Mouse (Mus musculus) left cerebral cortex, postnatal 25 days (tissue): ENCODE results near the gene Susd6. TPM values are rescaled to one million over a fixed set of nuclear protein-coding genes. Genes with fewer than 3 reads are reported as not detected.
A peak's percentile ranks its signal among the peaks of the same experiment; 100 is the strongest.

ENCODE experiments used
- DNase-seq, 2 experiments: peaks; one replicate each; pipeline ENCODE4 v3.0.0; 2022; ENCODE audit warnings: low spot score in 2 of 2, mixed read lengths in 1 of 2
- intact Hi-C: fragments of 180-260 bp; cut with DNase I; formaldehyde crosslinking; loops from one replicate; pipeline ENCODE4 v1.15.1; 2025
- total RNA-seq, 2 experiments: library from RNA; stranded (reverse); gene quantifications; 2 replicates each; pipeline ENCODE4 v1.2.3; 2021

The Susd6 gene
- total RNA-seq, 2 experiments from 2014 or later = 32.1 to 32.9 TPM

DNA sequence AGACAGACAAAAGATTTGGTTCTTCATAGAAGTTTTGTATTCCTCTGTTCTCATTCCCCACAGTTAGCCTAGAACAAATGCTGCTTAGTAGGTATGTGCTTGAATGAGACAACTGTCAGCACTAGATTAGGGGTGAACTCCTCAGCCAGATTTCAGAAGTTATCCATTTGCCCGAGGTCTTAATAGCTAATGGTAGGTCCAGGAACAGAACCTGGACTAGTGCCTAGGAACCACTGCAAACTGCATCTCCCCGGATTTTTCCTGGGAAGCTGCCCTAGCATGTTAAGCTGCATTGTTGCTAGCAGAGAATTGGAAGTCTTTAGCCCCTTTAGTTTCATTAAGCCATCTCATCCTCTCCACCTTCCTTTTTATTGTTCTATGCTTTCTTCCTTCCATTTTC lies 39.9 kb downstream of the Susd6 start:
- intact Hi-C loops = no loop called here
- no peak for DNase-seq

DNA sequence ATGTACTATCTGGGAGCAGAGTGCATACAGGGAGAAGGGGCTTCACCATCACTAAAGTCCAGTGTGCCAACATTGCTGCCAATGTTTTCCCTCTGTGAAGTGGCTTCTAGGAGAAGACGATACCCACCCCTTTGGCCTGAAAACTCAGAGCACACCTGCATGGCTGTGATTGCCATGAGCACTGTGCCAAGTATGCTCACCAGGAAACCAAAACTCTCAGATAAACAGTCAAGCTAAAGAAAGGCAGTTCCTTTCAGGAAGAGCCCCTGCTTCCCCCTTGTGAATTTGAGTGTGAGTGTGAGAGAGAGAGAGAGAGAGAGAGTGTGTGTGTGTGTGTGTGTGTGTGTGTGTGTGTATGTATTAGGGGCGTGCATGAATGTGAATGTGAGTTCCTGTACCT lies 40.5 kb downstream of the Susd6 start:
- intact Hi-C loops = no loop called here
- DNase-seq = no peak

DNA sequence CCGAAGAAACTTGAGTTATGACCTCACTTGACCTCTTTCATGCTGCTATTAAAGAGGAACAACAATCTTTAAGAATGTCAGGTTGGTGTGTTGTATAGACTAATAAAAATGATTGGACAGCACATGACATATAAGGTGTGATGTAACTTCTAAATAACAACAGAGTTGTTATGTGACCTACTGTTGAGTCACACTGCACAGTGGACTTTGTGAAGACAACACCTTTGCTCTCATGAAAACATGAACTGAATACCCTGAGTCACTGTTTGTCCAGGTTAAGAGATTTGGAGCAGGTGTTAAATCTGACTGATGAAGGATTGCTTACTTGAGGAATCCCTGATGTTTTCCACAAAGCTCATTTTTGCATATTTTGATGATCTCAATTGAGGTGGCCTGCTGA lies 42.0 kb downstream of the Susd6 start:
- DNase-seq = no peak
- intact Hi-C loops = no loop called here

DNA sequence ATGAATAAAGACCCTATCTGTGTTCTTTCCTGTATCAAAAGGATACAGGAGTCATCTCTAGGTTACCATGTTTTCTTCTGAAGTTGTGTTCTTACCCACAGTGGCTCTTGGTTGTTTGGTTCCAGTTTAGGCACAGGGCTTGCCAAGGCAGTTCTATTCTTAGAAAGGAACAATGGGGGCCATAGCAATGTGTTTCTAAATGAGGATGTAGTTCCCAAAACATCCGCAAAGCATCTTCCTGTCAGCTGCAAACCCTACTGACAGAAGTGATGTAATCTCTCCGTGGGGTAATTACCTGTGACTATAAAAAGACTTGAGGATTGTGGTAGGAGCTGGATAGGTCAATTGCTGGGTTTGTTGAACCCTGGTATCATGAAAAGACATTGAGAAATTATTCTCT lies 43.2 kb downstream of the Susd6 start:
- DNase-seq = peak in 1 of 2 experiments; percentile 30
- intact Hi-C loops = no loop called here

DNA sequence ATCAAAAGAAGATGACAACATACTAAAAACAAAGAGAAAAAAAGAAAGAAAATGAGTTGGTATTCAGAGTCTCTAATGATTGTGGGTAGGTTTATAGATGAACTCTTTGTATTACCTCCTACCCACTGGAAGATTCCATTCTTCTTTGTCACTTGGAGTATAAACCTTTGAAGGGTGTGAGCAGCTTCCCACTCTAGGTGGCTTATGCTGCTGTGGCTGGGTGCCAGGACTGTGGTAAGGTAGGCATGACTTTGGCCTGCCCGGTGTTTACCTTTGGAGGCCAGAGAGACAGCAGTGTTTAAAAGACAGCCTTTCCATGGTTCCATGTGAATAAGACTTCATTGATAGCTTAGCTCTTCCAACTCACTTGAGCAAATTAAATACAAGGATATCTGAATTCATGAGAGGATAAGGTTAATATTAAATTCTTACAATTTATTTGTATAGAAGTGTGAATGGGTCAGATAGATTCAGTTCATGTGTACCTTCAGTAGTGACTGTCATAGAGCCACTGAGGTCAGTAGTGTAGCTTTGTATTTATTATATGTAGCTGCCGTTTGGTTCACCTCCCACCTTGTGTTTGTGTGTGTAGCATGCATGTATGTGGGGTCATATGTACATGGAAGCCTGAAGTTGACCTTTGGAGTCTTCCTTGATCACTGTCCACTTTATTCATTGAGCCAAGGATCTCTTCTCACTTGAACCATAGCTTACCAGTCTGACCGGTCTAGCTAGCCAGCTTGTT lies 44.0 kb downstream of the Susd6 start:
- no peak for DNase-seq
- intact Hi-C loops = no loop called here

DNA sequence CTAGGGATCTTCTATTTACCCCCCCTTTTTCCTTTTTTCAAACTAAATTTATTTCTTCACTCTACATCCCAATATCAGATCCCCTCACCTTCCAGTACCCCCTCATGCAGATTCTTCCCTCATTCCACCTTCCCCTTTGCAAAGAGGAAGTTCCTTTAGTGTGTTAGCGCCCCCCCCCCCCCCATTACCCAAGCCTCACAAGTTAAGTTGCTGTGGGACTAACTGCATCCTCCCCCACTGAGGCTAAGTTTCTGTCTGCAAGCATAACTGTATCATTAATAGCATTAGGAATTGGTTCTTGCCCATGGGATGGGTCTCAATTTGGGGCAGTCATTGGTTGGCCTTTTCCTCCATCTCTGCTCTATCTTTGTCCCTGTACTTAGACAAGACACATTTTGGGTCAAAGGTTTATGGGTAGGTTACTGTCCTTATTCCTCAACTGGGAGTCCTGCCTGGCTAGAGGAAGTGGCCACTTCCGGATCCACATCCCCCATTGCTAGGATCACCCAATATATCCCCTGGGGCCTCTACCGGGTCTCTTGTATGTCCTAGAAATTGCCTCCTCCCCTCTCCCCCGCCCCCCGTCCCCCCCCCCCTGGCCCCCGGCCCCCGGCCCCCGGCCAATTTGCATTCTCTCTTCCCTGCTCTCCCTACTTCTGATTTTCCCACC lies 44.7 kb downstream of the Susd6 start:
- intact Hi-C loops = no loop called here
- DNase-seq = no peak

DNA sequence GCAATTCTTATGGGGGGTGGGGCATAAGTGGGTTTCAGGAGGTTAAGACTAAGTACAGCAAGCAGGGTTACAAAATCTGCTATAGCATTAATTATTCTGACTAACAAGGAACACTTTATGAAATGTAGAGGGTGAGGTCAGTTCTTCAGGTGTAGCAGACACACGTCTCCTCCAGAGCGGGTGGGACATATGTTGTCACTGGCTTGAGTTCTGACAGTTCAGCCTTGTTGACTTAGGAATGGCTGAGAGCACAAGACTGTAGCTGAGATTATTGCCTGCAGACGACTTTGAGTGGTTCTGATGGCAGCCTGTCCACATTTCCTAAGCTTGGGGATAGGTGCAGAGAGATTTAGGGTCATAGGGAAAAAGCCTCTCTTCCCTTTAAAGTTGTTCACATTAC lies 47.3 kb downstream of the Susd6 start:
- intact Hi-C loops = no loop called here
- DNase-seq = no peak

DNA sequence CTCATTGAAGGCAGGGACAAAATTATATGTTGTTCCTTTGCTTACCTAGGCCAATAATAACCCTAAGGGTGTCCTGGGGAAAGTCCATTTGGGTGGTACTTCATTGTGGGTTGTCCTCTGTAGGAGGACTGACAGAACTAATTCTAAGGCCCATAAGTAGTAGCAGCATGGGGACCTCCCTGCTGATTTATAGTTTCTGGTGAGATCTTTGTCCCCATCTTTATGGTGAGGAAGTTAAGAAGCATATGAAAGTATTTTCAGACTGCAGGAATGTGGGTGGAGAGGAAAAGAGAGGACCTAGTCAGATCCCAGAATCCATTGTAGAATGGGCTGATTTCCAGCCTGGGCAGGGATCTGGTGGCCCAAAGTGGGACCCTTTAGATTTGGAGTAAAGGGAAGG lies 48.0 kb downstream of the Susd6 start:
- intact Hi-C loops = no loop called here
- DNase-seq = no peak

DNA sequence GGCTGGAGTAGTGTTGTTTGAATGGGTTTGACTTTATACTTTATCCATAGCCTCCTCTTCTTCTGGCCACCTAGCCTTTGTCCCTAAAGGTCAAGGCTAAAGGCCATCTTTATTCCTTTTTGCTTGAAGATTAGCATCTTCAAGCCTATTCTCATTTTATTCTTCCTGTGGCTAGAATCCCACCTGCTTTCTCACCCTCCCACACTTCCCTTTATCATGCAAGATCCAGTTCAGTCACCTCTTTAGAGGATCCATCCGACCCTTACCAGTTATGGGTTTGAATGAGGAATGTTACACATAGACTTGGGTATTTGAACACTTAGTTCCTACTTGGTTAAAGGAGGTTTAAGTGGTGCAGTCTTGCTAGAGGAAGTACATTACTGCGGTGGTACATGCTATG lies 48.5 kb downstream of the Susd6 start:
- intact Hi-C loops = no loop called here
- DNase-seq = no peak

DNA sequence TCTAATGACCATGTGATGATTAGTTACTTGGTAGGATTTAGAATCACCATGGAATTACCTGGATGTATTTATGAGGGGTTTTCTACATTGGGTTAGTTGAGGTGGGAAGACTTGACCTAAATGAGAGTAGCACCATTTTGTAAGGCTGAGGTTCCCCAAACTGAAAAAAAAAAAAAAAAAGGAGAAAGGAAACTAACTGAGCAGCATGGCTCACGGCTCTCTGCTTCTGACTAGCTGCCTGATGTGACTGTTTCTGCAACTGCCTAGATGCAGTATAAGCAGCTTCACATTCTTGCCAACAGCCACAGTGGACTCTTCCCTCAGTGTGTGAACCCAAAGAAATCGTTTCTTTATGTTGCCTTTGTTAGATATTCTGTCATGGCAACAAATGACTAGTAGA lies 49.3 kb downstream of the Susd6 start:
- DNase-seq = no peak
- intact Hi-C loops = no loop called here

DNA sequence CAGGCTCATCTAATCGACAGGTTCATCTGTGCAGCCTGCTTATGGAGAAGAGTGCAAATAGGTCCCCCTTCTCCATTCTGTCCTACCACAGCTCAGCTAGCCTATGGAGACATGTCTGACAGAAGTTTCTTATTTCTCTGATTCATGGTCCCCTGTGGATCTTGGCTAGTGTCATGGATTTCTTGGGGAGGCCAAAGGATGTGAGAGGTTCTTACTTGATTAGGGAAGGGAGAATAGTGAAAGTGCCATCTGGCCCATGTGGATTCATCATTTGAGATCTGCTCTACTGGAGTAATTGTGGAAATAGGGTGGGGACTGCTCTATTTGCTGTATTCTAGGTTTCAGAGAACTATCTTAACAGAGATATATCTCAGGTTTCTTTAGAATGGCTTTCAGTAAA lies 51.3 kb downstream of the Susd6 start:
- intact Hi-C loops = no loop called here
- DNase-seq = no peak

DNA sequence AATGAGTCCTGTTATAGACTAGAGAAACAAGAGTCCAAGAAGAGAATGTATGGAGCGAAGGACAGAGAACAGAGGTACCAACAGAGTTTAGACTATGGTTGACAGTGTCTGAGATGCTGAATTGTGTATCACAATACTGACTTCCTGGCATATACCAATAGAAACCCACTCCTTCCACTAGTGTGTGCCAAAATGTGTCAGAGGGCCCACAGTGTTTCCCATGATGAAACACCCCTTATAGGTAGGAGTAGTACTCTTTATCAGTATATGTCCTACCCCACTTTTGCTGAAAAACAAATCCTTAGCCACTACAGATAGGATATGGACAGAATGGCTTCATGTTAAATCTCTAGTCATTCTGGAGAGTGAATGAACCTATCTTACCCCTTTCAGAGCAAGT lies 52.3 kb downstream of the Susd6 start:
- no peak for DNase-seq
- intact Hi-C loops = no loop called here

DNA sequence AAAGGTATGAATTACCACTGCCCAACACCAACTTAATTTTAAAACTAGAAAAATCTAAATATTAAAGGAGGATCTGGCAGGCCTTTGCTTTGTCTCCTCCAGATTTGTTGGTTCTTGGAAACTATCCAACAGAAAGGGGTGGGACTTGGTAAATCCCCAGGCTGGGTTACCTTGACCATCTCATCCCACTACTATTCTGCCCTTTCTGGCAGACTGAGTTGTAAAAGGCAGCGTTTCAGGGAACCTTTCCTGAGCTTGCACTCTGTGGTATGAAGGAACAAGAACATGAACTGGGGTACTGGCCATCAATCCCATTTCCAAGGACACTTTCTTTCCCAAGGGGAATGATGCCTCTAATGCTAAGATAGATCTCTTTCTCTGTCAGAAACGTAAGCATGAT lies 52.9 kb downstream of the Susd6 start:
- no peak for DNase-seq

DNA sequence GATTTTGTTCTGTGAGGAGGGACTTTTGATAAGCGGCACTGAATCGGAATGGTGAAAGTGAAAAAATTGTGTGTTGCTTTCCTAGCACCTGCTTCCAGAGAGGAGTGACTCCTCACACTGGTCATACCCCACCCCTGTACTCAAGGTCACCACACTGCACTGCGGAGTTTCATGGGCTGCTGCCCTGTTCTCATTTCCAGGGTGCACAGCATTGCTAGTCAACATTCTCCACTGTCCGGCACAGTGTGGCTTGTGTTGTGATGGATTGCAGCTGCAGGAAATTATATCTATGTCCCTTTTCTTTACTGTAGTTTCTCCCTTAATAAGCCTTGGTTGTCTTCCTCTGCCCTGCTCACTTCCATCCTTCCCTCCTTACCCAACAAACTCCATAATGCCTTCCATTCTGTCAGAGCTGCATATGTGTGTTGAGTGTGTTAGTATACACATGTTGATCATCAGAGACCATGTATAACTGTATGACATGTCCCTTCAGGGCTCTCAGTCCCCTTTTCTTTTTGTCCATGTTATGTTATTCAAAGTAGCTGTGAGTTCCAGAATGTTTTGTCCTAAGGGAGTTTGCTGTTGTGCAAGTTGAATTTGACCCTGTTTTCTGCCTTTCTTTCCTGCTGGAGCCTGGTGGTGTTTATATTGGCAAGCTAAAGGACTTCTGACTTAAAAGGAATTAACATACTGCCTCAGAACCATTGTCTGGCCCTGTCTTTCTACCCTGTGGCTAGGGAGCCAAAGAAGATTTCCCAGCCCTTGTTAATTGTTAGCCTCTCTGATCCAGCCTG lies 53.5 kb downstream of the Susd6 start:
- intact Hi-C loops = no loop called here
- no peak for DNase-seq

More for the DNA sequence above, 52.9 kb downstream of the Susd6 start:
- intact Hi-C loops = no loop called here

DNA sequence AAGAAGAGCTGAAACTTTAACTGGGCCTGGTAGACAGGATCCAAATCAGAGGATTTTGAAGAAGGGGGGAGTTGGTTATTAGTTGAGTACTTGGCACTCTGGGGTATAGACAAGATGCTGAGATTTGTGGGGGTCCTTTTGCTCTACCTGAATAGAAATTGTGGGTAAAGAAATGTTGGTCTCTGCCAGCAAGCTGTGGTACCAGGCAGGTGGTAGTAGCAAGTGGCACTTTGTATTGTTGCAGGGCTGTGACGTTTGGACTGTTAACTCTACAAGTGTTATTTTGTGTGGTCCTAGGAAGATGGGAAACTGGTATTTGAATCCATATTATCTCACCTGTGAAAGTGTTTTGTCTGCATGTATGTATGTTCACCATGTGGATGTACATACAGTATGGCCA lies 55.6 kb downstream of the Susd6 start:
- intact Hi-C loops = no loop called here
- DNase-seq = no peak

DNA sequence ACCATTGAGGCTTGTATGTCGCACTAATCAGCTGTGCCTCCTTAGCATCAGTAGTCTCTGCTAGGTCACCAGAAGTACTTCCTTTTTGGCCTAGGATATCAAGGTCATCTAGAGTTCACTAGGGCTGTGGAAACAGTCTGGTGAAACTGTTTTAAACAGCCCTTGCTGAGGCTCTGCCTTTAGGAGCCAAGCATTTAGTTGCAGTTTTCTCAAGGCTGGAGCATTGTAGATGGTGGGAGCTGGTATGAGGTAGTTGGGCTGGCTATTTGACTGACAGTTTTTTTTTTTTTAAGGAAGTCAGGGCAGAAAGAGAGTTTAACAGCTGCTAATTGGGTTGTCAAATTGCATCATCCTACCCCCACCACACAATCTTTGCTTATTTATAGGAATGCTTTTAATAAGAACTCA lies 56.6 kb downstream of the Susd6 start:
- no peak for DNase-seq
- intact Hi-C loops = no loop called here

DNA sequence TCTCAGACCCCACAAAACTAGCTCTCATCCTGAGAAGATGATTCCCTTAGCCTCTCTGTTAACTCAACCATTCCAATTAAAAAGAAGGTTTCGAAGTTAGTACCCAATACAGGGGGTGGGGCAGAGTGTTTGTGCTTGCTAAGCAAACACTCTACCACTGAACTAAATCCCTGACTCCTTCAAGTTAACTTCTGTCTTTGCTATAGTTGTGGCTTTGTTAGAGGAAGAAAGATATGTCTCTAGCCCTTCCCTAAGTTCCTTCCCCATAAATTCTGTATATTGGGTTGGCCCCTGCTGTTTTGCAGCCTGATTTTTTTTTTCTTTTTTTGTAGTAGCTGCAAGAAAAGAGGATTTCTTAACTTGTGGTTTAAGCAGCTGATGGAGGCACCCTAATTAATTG lies 61.7 kb downstream of the Susd6 start:
- intact Hi-C loops = no loop called here
- no peak for DNase-seq

DNA sequence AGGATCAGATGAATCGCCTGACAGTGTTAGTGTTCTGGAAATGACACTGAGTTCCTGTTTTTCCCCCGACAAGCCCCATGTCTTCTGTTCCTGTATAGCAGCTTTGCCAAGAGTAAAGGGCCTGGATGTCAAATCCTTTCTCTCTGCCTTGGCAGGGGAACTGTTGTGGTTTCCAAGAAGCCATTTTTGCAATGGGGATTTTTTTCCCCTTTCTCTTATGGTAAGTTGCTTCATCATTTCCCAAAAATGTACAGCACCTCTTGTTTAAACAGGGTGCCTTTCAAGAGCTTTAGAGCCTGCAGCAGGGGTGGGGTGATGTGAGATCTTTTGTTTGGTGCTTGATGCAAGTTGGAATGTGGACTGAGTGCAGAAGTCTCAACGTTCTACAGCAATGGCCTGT lies 63.4 kb downstream of the Susd6 start:
- DNase-seq = no peak
- intact Hi-C loops = no loop called here

DNA sequence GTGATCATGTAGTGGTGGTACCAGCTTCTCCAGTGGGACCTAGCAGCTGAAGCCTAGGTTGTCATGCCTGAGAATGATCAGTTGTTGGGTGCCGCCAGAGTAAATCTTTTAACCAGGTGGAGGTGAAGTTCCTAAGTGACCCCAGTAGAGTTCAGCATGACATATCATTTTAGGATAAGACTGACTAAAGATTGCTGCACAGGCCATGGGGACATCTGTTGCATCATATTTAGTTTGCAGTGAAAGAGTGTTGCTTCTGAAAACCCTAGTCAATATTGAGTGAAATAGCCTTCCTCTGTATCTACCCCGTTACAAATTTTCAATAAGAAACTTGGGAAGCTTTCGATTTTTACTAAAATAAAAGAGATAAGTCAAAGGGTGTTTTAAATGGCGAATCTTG lies 64.4 kb downstream of the Susd6 start:
- intact Hi-C loops = no loop called here
- DNase-seq = no peak

DNA sequence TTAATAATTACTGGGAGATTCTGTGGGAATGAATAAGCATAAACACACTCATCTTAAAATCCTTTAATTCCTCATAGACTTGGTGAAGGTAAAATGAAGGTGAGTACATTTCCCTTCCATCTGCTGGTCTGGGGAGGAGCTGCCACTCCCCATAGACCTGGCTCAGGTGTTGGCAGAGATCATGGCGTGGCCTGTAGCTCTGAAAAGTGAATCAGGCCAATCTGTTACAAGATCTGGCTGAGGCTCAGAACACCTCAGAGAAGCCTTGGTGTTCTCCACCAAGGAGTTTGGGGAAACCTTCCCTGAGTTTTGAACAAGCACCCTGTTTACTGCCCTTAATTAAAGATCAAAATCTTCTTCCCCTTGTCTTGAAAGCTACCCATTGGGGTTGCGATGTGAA lies 64.8 kb downstream of the Susd6 start:
- intact Hi-C loops = no loop called here
- no peak for DNase-seq

DNA sequence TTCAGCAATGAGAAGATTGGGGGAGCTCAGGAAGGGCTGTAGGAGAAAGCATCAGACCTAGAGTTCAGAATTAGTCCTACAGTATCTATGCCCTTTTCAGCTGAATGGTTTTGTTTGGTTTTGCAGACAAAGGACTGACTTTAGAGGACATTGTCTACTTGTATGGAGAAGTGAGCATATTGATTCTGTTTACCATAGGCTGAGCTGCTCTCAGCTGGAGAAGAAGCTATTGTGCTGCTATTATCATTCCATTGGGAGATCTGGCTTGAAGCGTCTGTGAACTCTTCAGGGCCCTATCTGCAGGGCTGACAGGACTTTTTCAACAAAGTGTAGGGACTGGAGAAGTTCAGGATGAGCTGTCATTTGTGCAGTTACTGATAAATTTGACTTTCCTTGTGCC lies 65.3 kb downstream of the Susd6 start:
- intact Hi-C loops = no loop called here
- no peak for DNase-seq
